Mouse (Mus musculus) gastrocnemius, adult 18-20 months (tissue): ENCODE results near the gene Rnf126. TPM values are rescaled to one million over a fixed set of nuclear protein-coding genes. Genes with fewer than 3 reads are reported as not detected.
"Not testable (repeated sequence)": the region's sequence is repeated elsewhere in the genome, so short reads cannot be mapped to it uniquely, and the experiment has no call there.

Experiments used
- DNase-seq: peaks from one replicate; pipeline ENCODE4 v3.0.0; 2021; ENCODE audit warnings: low spot score
- total RNA-seq, 2 experiments: library from RNA; stranded (reverse); gene quantifications; 2 replicates each; pipeline ENCODE4 v1.2.3; 2021

Rnf126 gene
- total RNA-seq, 2 experiments from 2014 or later: 49.5 to 54.5 TPM

GRCm38 (mm10) chr10:79767372-79768244 lies 856 bp upstream of the Rnf126 start:
- peak; percentile 91 for DNase-seq

DNA sequence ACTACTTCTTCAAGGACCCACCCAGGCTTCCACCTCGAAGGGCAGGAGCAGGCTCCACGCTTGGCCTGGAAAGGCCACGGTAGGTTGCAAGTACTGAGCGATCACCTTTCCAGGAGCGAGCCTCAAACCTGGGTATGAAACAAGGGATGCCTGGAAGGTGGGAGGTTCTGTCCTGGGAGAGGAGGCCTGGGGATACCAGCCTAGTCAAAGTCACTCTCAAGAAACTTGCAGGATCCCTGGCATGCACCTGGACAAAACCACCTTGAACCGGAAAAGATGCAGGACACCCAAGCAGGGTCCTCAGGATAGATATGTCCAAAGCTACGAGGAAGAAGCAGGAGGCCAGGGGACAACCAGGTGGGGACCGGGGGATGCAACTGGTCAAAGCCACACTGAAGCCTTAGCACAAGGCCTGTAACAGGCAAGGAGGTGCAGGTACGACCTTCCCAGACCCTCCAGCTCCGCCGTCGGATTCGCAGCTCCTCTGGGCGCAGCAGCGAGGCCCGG lies 698 bp downstream of the Rnf126 start:
- no peak for DNase-seq

GRCm38 (mm10) chr10:79765228-79765745 lies 1.5 kb downstream of the Rnf126 start:
- no peak for DNase-seq

DNA sequence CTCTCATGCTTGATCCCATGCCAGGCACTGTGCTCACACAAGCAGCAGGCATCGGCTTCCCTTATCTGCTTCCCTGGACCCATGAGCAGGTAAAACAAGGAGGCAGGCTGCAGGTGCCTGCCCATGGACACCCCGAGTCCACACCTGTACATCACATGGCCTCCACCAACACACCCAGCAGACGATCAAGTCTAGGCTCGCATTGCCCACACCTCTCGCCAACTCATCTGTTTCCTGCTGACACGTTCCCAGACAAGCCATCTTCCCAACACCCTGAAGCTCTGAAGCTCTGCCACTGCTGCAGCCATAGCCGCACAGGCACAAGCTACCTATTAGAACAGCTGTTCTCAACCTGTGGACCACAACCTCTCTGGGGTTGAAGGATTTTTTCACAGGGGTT lies 2.5 kb downstream of the Rnf126 start:
- no peak for DNase-seq

GRCm38 (mm10) chr10:79762875-79763274 lies 3.9 kb downstream of the Rnf126 start:
- DNase-seq: no peak

GRCm38 (mm10) chr10:79760603-79761143 lies 6.1 kb downstream of the Rnf126 start:
- DNase-seq: no peak

DNA sequence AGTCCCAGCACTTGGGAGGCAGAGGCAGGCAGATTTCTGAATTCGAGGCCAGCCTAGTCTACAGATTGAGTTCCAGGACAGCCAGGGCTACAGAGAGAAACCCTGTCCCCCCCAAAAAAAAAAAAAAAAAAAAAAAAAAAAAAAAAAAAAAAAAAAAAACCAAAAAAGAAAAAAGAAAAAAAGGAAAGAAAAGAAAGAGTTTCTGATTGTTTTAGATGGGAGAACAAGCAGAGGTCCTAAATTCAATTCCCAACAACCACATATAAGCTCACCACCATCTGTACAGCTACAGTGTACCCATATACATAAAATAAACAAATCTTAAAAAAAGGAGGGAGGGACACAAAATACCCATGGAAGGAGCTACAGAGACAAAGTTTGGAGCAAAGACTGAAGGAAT lies 7.1 kb downstream of the Rnf126 start:
- DNase-seq: not testable (repeated sequence)

GRCm38 (mm10) chr10:79756660-79757059 lies 10.1 kb downstream of the Rnf126 start:
- DNase-seq: no peak

DNA sequence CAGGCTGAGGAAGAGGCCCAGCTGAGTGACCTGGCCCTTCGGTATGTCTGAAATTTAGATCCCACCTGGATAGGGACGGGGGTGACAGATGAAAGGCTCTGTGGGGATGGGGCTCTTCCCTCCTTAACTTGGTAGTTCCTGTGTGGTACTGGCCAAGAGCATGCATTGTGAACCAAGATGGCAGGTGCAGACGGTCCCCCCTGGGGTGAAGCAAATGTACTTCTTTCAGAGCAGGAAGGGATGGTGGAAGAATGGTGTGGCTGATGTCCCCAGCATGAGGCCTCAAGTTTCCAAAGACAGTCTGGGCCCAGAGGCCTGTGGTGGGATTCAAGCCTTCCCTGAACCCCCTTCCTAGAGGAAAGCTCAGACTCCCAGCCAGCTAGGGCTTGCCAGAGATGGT lies 10.9 kb downstream of the Rnf126 start:
- DNase-seq: no peak

GRCm38 (mm10) chr10:79754856-79755516 lies 11.8 kb downstream of the Rnf126 start, which contains the start of gene Fgf22:
Gene Fgf22, plus strand, starts transcription at chr10:79755076.
- peak; percentile 64 for DNase-seq

DNA sequence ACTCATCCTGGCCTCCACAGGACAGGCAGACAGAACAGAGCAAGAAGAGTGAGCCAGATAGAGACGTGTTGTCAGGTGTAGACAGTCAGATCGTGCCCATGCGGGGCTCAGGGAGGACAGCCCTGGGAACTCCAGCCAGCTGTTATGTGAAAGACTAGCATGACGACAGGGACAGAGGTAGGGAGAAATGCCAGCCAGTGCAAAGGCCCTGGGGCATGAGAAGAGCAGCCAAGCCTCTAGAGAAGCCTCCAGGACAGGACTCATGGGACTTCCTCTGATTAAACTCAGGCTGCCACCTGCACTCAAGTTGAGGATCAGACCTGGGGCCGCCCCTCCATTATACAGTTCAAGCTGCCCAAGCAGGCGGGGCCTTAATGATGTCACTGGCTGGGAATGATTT lies 18.3 kb downstream of the Rnf126 start:
- no peak for DNase-seq

- DNase-seq: no peak
Observed at GRCm38 (mm10) chr10:79746774-79747151, 20.0 kb downstream of the Rnf126 start.

DNA sequence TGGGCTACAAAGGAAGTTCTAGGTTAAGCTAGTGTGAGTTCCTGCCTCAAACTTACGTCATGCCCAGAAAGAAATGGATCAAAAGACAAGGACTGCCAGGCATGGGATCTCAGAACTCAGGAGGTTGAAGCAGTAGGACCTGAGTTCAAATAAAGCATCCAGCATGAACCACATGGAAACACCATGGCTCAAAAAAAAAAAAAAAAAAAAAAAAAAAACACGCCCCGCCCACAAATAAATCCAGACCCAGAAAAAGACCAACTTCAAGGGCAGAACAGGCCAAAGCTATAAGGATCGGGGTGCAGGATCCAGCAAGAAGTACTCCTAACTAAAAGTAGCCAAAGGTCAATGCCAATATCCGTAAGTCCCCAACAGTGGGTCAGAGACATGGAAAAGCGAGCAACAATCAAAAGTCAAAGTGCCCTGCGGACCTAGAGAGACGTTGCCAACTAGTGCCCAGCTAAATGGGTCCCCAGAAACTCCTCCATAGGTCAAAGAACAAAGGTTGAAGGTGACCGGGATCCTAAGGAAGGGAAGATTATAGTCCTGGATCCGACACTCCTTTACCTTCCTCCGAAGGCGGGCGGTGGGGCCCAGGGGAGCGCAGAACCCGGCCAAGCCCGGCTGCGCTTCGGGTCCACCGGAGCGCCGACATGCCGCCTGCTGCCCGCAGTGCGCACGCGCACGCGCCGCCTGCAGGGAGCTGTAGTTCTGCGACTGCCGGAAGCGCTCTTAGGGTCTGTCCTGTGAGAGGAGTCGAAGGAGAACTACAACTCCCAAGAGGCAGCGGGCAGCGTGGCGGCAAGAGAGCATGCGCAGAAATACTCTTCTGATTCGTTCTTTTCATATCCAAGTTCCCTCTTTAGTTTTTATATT lies 20.6 kb downstream of the Rnf126 start, which contains the start of gene Polrmt:
Gene Polrmt (minus strand): TSS at position 684 of the 876 bp plus-strand sequence.
- peak; percentile 97 for DNase-seq

DNA sequence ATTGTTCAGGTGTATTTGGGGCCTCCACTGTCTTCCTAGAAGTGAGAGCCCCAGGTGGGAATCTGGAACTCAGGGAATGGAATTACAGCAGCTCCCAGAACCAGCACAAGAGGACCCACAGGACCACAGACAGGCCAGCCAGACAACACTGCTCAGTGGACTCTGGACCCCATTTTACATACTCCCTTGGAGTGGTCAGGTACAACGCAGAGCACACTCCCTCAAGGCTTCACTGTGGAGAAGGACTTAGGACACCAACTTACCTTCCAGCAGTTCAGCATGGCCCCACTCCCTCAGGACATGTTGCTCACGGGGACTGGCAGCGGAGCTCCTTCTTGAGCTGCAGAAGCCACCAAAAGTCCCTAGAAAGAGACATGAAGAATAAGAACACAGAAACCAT lies 21.3 kb downstream of the Rnf126 start:
- no peak for DNase-seq

- no peak for DNase-seq
Observed at GRCm38 (mm10) chr10:79743650-79744365, 22.9 kb downstream of the Rnf126 start.

GRCm38 (mm10) chr10:79743161-79743560 lies 23.6 kb downstream of the Rnf126 start:
- DNase-seq: no peak

- no peak for DNase-seq
Observed at GRCm38 (mm10) chr10:79740863-79741262, 25.9 kb downstream of the Rnf126 start.

DNA sequence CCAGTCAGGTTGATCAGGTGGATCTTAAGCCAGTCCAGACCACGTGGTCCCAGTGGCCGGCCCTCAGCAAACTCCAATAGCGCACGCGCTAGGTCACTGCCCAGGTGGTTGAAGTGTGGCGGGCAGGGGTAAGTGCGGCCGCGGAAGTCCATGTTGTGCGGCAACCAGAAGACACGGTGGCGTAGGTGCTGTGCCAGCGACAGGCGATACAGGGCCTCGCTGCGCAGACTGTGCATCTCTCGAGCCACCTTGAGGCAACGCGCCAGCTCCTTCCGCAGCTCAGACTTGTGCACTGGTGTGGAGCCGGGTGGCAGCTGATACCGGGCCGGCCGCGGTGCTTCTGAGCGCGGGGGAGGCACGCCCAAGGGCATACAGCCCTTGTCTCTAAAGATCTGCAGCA lies 27.5 kb downstream of the Rnf126 start:
- DNase-seq: no peak

DNA sequence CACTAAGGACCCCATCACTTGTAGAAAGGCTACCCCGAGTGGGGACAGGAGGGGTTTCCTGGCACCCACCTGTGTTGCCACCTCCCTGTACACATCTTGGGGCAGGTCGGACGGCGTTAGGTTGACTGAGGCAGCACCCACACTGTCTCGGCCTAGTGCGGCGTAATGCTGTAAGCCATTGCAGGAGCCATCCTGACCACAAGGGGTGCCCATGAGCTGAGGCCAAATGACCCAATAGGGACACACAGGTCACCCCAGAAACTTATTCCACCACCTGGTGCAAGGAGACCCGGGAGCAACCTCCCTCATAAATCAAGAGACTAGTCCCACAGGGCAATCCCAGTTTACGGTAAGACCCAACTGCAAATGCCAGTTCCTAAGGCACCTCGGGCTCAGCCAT lies 28.5 kb downstream of the Rnf126 start:
- no peak for DNase-seq

GRCm38 (mm10) chr10:79736706-79737105 lies 30.0 kb downstream of the Rnf126 start:
- no peak for DNase-seq
